Mouse (Mus musculus): Measurements from ENCODE around the gene Tmem216. TPM values are rescaled to one million over a fixed set of nuclear protein-coding genes. Genes with fewer than 3 reads are reported as not detected.
A peak's percentile ranks its signal among the peaks of the same experiment; 100 is the strongest.

Gene Tmem216
- polyA plus RNA-seq, 1 experiment from 2014 or later = 67.1 TPM

DNA sequence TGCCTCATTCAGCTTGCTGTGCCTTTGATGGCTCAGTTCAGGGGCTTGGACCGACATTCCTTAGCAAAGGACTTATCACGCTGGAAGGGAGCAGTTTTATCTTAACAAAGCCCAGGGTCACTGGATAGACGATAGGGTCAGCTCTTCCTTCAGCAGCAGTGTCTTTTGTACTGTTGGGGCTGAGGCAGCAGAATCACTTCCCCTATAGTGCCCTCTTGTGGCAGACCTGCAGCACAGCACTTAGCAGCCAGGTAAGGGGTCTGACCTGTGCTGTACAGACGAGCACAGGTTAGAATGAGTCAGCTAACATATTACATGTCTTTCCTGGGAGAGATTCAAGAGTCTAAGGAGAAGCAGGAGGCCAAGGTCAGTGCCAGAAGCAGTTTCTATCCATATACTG lies 53.5 kb downstream of the Tmem216 start:
- no peaks in the 10 kb centered on the region for H3K4me1 ChIP-seq
- DNase-seq (ENCODE audit: extremely low spot score, low spot score) = peak; percentile 41
- H3K27me3 ChIP-seq (ENCODE audit: poor library complexity, severe bottlenecking) = no peaks in the 10 kb centered on the region
- WGBS = 7% methylated on average over 4 of the region's 4 CpGs
- no peak overlapping the region for H3K4me3 ChIP-seq
- peaks cover 83% of the 10 kb centered on the region for H3K36me3 ChIP-seq (replicated peaks)
- H3K27ac ChIP-seq = no peak overlapping the region
- no peaks in the 10 kb centered on the region for H3K9me3 ChIP-seq

DNA sequence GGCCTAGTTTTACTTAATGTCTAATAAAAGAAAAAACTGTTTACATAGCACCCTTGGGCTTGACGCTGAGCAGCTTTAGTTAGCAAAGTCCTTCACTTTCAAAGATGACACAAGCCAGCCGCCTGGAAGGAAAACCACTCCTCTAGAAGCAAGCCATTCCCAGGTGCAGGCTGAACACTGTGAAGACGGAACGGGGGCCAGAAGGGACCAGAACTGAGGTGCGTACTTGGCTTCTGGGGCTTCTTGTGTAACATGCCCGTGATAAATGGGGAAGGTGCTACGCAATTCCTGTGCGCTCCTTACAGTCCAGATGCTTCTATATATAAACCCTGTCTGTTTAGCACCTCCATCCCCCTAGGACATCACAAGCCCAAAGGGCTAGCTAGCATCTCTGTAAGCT lies 55.5 kb downstream of the Tmem216 start:
- no peak for DNase-seq (ENCODE audit: extremely low spot score, low spot score)
- WGBS = 94% methylated on average over 8 of the region's 8 CpGs
- H3K27me3 ChIP-seq (ENCODE audit: poor library complexity, severe bottlenecking) = no peaks in the 10 kb centered on the region
- peaks cover 64% of the 10 kb centered on the region for H3K36me3 ChIP-seq (replicated peaks)
- no peaks in the 10 kb centered on the region for H3K9me3 ChIP-seq
- H3K4me3 ChIP-seq = no peak overlapping the region
- H3K4me1 ChIP-seq = no peaks in the 10 kb centered on the region
- no peak overlapping the region for H3K27ac ChIP-seq

DNA sequence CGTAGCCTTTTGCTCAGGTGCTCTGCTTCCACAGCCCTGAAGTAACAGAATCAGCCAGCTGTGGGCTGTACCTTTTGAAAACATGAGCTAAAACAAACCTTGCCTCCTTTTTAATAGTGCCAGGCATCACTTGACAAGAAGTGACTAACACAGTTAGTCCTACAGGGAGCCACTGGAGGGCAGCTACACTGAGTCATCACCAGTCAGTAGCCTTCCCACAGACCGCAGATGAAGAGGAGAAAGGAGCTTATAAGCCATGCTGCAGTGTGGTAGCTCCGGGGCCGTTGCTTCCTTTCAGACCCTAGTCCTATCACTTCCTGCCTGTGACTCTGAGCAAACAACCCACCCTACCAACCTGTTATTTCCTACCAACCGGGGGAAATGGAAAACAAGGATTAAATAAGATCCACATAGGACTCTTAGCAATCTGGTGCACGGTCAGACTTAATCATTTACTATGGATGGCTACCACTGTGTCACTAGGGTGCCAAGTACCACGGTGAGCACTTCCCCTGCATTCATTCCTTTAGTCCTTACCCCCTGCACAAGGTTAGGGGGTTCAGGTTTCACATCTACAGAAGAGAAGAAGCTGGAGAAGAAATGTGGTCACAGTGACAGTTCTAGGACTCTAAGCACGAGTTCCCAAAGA lies 58.4 kb downstream of the Tmem216 start:
- Histone ChIP-seq H3K9me3 (no peaks in the 10 kb centered on the region), H3K4me1 (0 out of 2 replicates have a peak, but pooled peaks cover 4% of the 10 kb centered on the region), H3K27ac (no peak overlapping the region), H3K27me3 (ENCODE audit: poor library complexity, severe bottlenecking) (no peaks in the 10 kb centered on the region), H3K4me3 (no peak overlapping the region), H3K36me3 (replicated peaks) (peaks cover 39% of the 10 kb centered on the region)
- WGBS = 65% methylated on average over 8 of the region's 8 CpGs
- no peak for DNase-seq (ENCODE audit: extremely low spot score, low spot score)

DNA sequence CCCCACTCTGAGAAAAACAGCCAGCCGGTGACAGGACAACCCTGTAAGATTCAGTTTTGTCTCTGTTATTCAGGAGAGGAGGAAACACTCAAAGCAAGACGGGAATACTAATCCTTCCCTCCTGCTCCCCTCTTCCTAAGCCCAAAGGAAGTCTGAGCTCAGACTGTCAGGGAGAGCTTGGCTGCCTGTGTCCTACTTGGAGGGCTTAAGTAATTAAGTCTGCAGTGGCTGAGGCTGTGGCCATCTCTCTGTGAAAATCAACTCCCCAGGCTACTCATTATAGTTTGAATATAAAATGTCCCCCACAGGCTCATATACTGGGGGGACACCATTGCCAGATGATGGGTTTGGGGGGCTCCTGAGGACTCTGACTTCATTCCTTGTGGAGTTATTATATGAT lies 59.1 kb downstream of the Tmem216 start:
- no peak for DNase-seq (ENCODE audit: extremely low spot score, low spot score)
- Histone ChIP-seq H3K4me3 (no peak overlapping the region), H3K4me1 (0 out of 2 replicates have a peak, but pooled peaks cover 6% of the 10 kb centered on the region), H3K27me3 (ENCODE audit: poor library complexity, severe bottlenecking) (no peaks in the 10 kb centered on the region), H3K27ac (no peak overlapping the region), H3K9me3 (no peaks in the 10 kb centered on the region), H3K36me3 (replicated peaks) (peaks cover 32% of the 10 kb centered on the region)
- WGBS = 52% methylated on average over 2 of the region's 2 CpGs

DNA sequence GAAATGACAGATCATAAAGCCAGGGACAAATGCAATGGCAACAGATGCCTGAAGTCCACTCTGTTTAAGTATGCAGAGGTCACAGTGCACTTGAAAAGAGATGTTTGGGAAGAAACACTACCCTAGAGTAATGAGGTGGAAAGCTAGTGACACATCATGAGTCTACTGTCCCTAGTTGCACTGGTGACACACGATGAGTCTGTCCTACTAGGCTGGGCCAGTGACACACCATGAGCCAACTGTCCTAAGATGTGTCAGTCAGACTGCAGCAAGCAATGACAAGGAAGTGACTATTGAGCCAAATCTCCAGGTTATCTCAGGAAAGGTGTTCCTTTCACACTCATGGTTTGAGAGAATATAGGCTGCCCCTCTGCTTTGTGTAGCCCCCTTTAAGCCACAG lies 60.4 kb downstream of the Tmem216 start:
- Histone ChIP-seq H3K27me3 (ENCODE audit: poor library complexity, severe bottlenecking) (no peaks in the 10 kb centered on the region; the same call in 1 of the 2 replicates), H3K36me3 (replicated peaks) (peaks cover 19% of the 10 kb centered on the region), H3K4me3 (no peak overlapping the region), H3K9me3 (no peaks in the 10 kb centered on the region), H3K4me1 (0 out of 2 replicates have a peak, but pooled peaks cover 6% of the 10 kb centered on the region), H3K27ac (no peak overlapping the region)
- no peak for DNase-seq (ENCODE audit: extremely low spot score, low spot score)
- WGBS = 91% methylated on average over 1 of the region's 1 CpGs

DNA sequence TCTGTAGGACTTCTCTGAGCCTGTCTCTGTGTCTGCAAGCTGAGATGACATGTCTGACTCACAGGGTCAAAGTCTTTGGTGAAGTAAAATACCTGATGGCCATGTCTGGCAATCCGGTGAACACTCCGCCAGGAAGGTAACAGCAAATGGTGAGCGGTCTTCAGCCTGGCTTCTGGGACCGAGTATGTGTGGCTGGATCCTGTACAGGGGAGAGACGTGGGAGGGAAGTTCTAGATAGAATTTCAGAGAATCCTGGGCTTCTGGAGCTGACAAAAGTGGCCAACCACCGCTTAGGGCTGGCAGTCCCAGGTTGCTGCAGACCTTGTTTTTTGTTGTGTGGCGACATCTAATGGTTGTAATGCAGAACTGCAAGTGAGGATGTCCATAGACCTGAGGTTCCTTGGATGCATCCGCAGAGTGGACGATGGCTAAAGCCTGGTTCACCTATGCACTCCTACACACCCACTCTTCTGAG lies 69.7 kb downstream of the Tmem216 start:
- peak; percentile 67 for DNase-seq (ENCODE audit: extremely low spot score, low spot score)
- Histone ChIP-seq H3K36me3 (replicated peaks) (no peaks in the 10 kb centered on the region), H3K4me1 (peaks cover 22% of the 10 kb centered on the region), H3K27ac (no peak overlapping the region), H3K9me3 (no peaks in the 10 kb centered on the region), H3K4me3 (no peak overlapping the region), H3K27me3 (ENCODE audit: poor library complexity, severe bottlenecking) (peaks cover 20% of the 10 kb centered on the region)
- 22% methylated on average over 9 of the region's 9 CpGs for WGBS

Other genes with a start within 250 kb of the Tmem216 start
- 0.77 and 2.6 TPM in 2 replicates for gene Syt7, start 167.1 kb downstream of the Tmem216 start, polyA plus RNA-seq (2016; fragmentation: Nextera tagmentation; extraction: Ambion mirVana)
- gene Lrrc10b, start 98.8 kb downstream of the Tmem216 start, polyA plus RNA-seq (2016; fragmentation: Nextera tagmentation; extraction: Ambion mirVana) = 0.44 and 0.45 TPM in 2 replicates
- gene Ppp1r32, start 73.3 kb downstream of the Tmem216 start, polyA plus RNA-seq (2016; fragmentation: Nextera tagmentation; extraction: Ambion mirVana) = 0.16 and 0.24 TPM in 2 replicates
- 57.3 and 57.6 TPM in 2 replicates for gene Cpsf7, start 31.0 kb downstream of the Tmem216 start, polyA plus RNA-seq (2016; fragmentation: Nextera tagmentation; extraction: Ambion mirVana)
- gene Sdhaf2, start 30.1 kb downstream of the Tmem216 start, polyA plus RNA-seq (2016; fragmentation: Nextera tagmentation; extraction: Ambion mirVana) = 64.4 and 65.8 TPM in 2 replicates
- 15.3 and 16.7 TPM in 2 replicates for gene Cyb561a3, start 20.9 kb upstream of the Tmem216 start, polyA plus RNA-seq (2016; fragmentation: Nextera tagmentation; extraction: Ambion mirVana)
- gene Tmem138, start 21.1 kb upstream of the Tmem216 start, polyA plus RNA-seq (2016; fragmentation: Nextera tagmentation; extraction: Ambion mirVana) = 62.4 and 66.2 TPM in 2 replicates
- 465 and 471 TPM in 2 replicates for gene Ddb1, start 49.1 kb upstream of the Tmem216 start, polyA plus RNA-seq (2016; fragmentation: Nextera tagmentation; extraction: Ambion mirVana)
- gene Tkfc, start 49.4 kb upstream of the Tmem216 start, polyA plus RNA-seq (2016; fragmentation: Nextera tagmentation; extraction: Ambion mirVana) = 21.1 and 24.5 TPM in 2 replicates
- 0.38 and 0.85 TPM in 2 replicates for gene Vwce, start 78.0 kb upstream of the Tmem216 start, polyA plus RNA-seq (2016; fragmentation: Nextera tagmentation; extraction: Ambion mirVana)
- not detected in 2 replicates for gene Pga5, start 121.8 kb upstream of the Tmem216 start, polyA plus RNA-seq (2016; fragmentation: Nextera tagmentation; extraction: Ambion mirVana)
- 33.5 and 36.1 TPM in 2 replicates for gene Vps37c, start 132.5 kb upstream of the Tmem216 start, polyA plus RNA-seq (2016; fragmentation: Nextera tagmentation; extraction: Ambion mirVana)
- gene Cd5, start 182.8 kb upstream of the Tmem216 start, polyA plus RNA-seq (2016; fragmentation: Nextera tagmentation; extraction: Ambion mirVana) = not detected in 2 replicates

Measured in forebrain, embryonic 10.5 days (tissue).